Comparison of ENCODE assay signal across 27 mouse cellular contexts in genomic region chr11:117759267-117759666, GRCm38 (mm10). TPM values are rescaled to one million over a fixed set of nuclear protein-coding genes. Genes with fewer than 3 reads are reported as not detected.
DNase-seq lines count a peak whose midpoint lies in the region; ATAC-seq and TF ChIP-seq lines count a peak whose summit lies in the region.
"Had no signal": no experiment of that assay in that cellular context is flagged by ENCODE, and none has a peak within 500 bp of the region (broad histone marks: within the 10 kb centered on the region; RNA-seq: fewer than 3 reads in every experiment).

No protein-coding gene starts in this region.

- ATAC-seq in hindbrain, postnatal 0 days = peak; percentile 11; the same call in 1 of the 2 replicates
- ATAC-seq in hindbrain, embryonic 16.5 days = no peak
- ATAC-seq: forebrain, postnatal 0 days; inflammation-experienced regulatory T-cells, adult 6 months had no signal

- TF ChIP-seq CTCF in hindbrain, postnatal 0 days (IDR thresholded peaks at IDR 0.05; ENCODE audit: low read depth) = no peak
- no peak for TF ChIP-seq CTCF in E14TG2a.4 (conservative IDR thresholded peaks at IDR 0.05; ENCODE audit: low read length)
- TF ChIP-seq CTCF in cortical plate, adult 2 months (IDR thresholded peaks at IDR 0.05; ENCODE audit: extremely low read depth, insufficient read depth, low read length) = no peak

- peaks cover 69% of the 10 kb centered on the region for H3K36me3 ChIP-seq in hindbrain, postnatal 0 days (ENCODE audit: insufficient read depth, low read length)
- H3K36me3 ChIP-seq in hindbrain, embryonic 16.5 days (ENCODE audit: control insufficient read depth, insufficient read depth, low read length) = peaks cover 73% of the 10 kb centered on the region
- peaks cover 86% of the 10 kb centered on the region for H3K36me3 ChIP-seq in E14TG2a.4 (ENCODE audit: insufficient read depth, low read length)

- no peaks in the 10 kb centered on the region for H3K27me3 ChIP-seq in hindbrain, postnatal 0 days (ENCODE audit: insufficient read depth, low read length)
- no peaks in the 10 kb centered on the region for H3K27me3 ChIP-seq in hindbrain, embryonic 16.5 days (replicated peaks; ENCODE audit: control insufficient read depth, insufficient read depth, low read length)
- no peaks in the 10 kb centered on the region for H3K27me3 ChIP-seq in E14TG2a.4 (ENCODE audit: insufficient read depth, low read length)
- H3K27me3 ChIP-seq: CH12.LX; limb, embryonic 15.5 days; liver, embryonic 15.5 days had no signal

- intact Hi-C loops in heart, postnatal 25 days (cut with DNase I) = loop anchor here (5.0 kb wide), 1 partner anchor 42 kb away; no protein-coding TSS in a partner anchor

- peak; percentile 33 for DNase-seq in hindbrain, postnatal 0 days (ENCODE audit: low spot score)
- DNase-seq in cerebellum, adult 8-10 months = peak; percentile 47
- DNase-seq in frontal cortex, postnatal 10 days (ENCODE audit: low spot score in 2 of 2) = no peak
- DNase-seq in frontal cortex, adult 2 months (ENCODE audit: extremely low spot score in 1 of 2, low spot score in 1 of 2) = no peak
- no peak for DNase-seq in heart, postnatal 25 days (ENCODE audit: low spot score)
- DNase-seq: forebrain, postnatal 0 days; kidney, postnatal 4 days; right cerebral cortex, postnatal 14 days; thymus, postnatal 14 days had no signal

- H3K4me3 ChIP-seq in hindbrain, postnatal 0 days (ENCODE audit: low read length) = no peak overlapping the region
- H3K4me3 ChIP-seq in hindbrain, embryonic 16.5 days (ENCODE audit: low read length) = no peak overlapping the region
- H3K4me3 ChIP-seq in E14TG2a.4 (replicated peaks; ENCODE audit: low read length) = peak overlapping the region; percentile 39
- no peak overlapping the region for H3K4me3 ChIP-seq in cortical plate, adult 2 months (ENCODE audit: insufficient read depth, low read length)
- H3K4me3 ChIP-seq: forebrain, embryonic 10.5 days; limb, embryonic 15.5 days; liver, embryonic 15.5 days had no signal

- WGBS in hindbrain, postnatal 0 days = 85% methylated on average over 10 of the region's 10 CpGs
- WGBS in hindbrain, embryonic 16.5 days = 92% methylated on average over 10 of the region's 10 CpGs

- no peak overlapping the region for H3K27ac ChIP-seq in hindbrain, postnatal 0 days
- no peak overlapping the region for H3K27ac ChIP-seq in hindbrain, embryonic 16.5 days (ENCODE audit: low read depth, low read length)
- peak overlapping the region; percentile 12; the same call in 1 of the 2 replicates for H3K27ac ChIP-seq in cortical plate, adult 2 months (ENCODE audit: insufficient read depth, low read length)
- H3K27ac ChIP-seq: forebrain, embryonic 10.5 days; limb, embryonic 15.5 days; liver, embryonic 15.5 days; macrophage had no signal

- no peak overlapping the region for H3K9ac ChIP-seq in hindbrain, postnatal 0 days (replicated peaks; ENCODE audit: low read length)
- no peak overlapping the region for H3K9ac ChIP-seq in hindbrain, embryonic 16.5 days (ENCODE audit: low read depth, low read length)
- H3K9ac ChIP-seq: forebrain, postnatal 0 days; limb, embryonic 15.5 days; liver, embryonic 15.5 days had no signal

- H3K4me2 ChIP-seq in hindbrain, postnatal 0 days (ENCODE audit: low read depth, low read length) = no peak overlapping the region
- H3K4me2 ChIP-seq in hindbrain, embryonic 16.5 days (ENCODE audit: low read length) = no peak overlapping the region
- H3K4me2 ChIP-seq: limb, embryonic 15.5 days; liver, embryonic 15.5 days; midbrain, embryonic 11.5 days had no signal

- H3K9me3 ChIP-seq in hindbrain, postnatal 0 days (ENCODE audit: low read length) = no peaks in the 10 kb centered on the region
- no peaks in the 10 kb centered on the region for H3K9me3 ChIP-seq in hindbrain, embryonic 16.5 days (ENCODE audit: control insufficient read depth, low read length)
- no peaks in the 10 kb centered on the region for H3K9me3 ChIP-seq in E14TG2a.4 (ENCODE audit: low read length)
- H3K9me3 ChIP-seq: forebrain, embryonic 10.5 days; limb, embryonic 15.5 days; liver, embryonic 15.5 days had no signal

- no peak for TF ChIP-seq POLR2A in cortical plate, adult 2 months (IDR thresholded peaks at IDR 0.05; ENCODE audit: extremely low read depth, insufficient read depth, low read length)

- no peaks in the 10 kb centered on the region for H3K4me1 ChIP-seq in hindbrain, postnatal 0 days (ENCODE audit: insufficient read depth, low read length)
- H3K4me1 ChIP-seq in hindbrain, embryonic 16.5 days (ENCODE audit: control insufficient read depth, insufficient read depth, low read depth, low read length) = no peaks in the 10 kb centered on the region
- peaks cover 37% of the 10 kb centered on the region for H3K4me1 ChIP-seq in E14TG2a.4 (replicated peaks; ENCODE audit: low read depth, low read length)
- peaks cover 1% of the 10 kb centered on the region; the same call in 1 of the 2 replicates for H3K4me1 ChIP-seq in cortical plate, adult 2 months (ENCODE audit: control insufficient read depth, insufficient read depth, low read length)
- H3K4me1 ChIP-seq: forebrain, embryonic 10.5 days; limb, embryonic 15.5 days; liver, embryonic 15.5 days had no signal

RNA-seq across cellular contexts. Expression of gene Tmc8, which starts 22.6 kb away (rescaled TPM):
- total RNA-seq in hindbrain, postnatal 0 days (2014; rRNA removed) = 0.73 and 0.75 TPM in 2 replicates
- 0.44 and 0.86 TPM in 2 replicates for polyA plus RNA-seq in hindbrain, postnatal 0 days (2015; fragmentation: Nextera tagmentation; extraction: Ambion mirVana)
- 0.76 and 1.0 TPM in 2 replicates for polyA plus RNA-seq in hindbrain, embryonic 16.5 days (2015; fragmentation: Nextera tagmentation; extraction: Ambion mirVana)
- 0.54 and 0.79 TPM in 2 replicates for polyA plus RNA-seq in cortical plate, adult 2 months (2012; rRNA removed)
- polyA plus RNA-seq in frontal cortex, adult 2 months (2012; rRNA removed) = 0.42 and 0.50 TPM in 2 replicates
- total RNA-seq in heart, postnatal 25 days (2021) = 1 to 10 TPM; 2.9 to 3.4 TPM

RNA-seq across cellular contexts. Expression of gene Tmc6, which starts 22.7 kb away (rescaled TPM):
- total RNA-seq in hindbrain, postnatal 0 days (2014; rRNA removed) = 3.3 and 4.7 TPM in 2 replicates
- polyA plus RNA-seq in hindbrain, postnatal 0 days (2015; fragmentation: Nextera tagmentation; extraction: Ambion mirVana) = 3.2 and 4.9 TPM in 2 replicates
- 6.4 and 6.6 TPM in 2 replicates for polyA plus RNA-seq in hindbrain, embryonic 16.5 days (2015; fragmentation: Nextera tagmentation; extraction: Ambion mirVana)
- polyA plus RNA-seq in cortical plate, adult 2 months (2012; rRNA removed) = 9.1 and 9.7 TPM in 2 replicates
- 7.1 and 7.2 TPM in 2 replicates for polyA plus RNA-seq in frontal cortex, adult 2 months (2012; rRNA removed)
- total RNA-seq in heart, postnatal 25 days (2021) = 10 to 100 TPM; 14.4 to 18.8 TPM

RNA-seq across cellular contexts. Expression of gene 6030468B19Rik, which starts 38.2 kb away (rescaled TPM):
- total RNA-seq in hindbrain, postnatal 0 days (2014; rRNA removed) = not detected in 2 replicates
- not detected in 2 replicates for polyA plus RNA-seq in hindbrain, postnatal 0 days (2015; fragmentation: Nextera tagmentation; extraction: Ambion mirVana)
- polyA plus RNA-seq in hindbrain, embryonic 16.5 days (2015; fragmentation: Nextera tagmentation; extraction: Ambion mirVana) = not detected in 2 replicates
- polyA plus RNA-seq in cortical plate, adult 2 months (2012; rRNA removed) = 0.47 and 0.50 TPM in 2 replicates
- polyA plus RNA-seq in frontal cortex, adult 2 months (2012; rRNA removed) = 0.23 and 0.32 TPM in 2 replicates
- not detected for total RNA-seq in heart, postnatal 25 days (2021)
- total RNA-seq: adrenal gland, adult 18-20 months; forebrain, postnatal 0 days; gastrocnemius, postnatal 36 days; left cerebral cortex, postnatal 14 days; monocyte, adult 5-6 weeks had no signal
- polyA plus RNA-seq: forebrain, postnatal 0 days; heart, postnatal 0 days; hindbrain, embryonic 11.5 days; kidney, embryonic 14.5 days; macrophage; neural tube, embryonic 14.5 days had no signal

RNA-seq across cellular contexts. Expression of gene Gm20708, which starts 50.2 kb away (rescaled TPM):
- total RNA-seq in hindbrain, postnatal 0 days (2014; rRNA removed) = 2.6 TPM in 1 of 2 replicates, not detected in the other
- polyA plus RNA-seq in hindbrain, postnatal 0 days (2015; fragmentation: Nextera tagmentation; extraction: Ambion mirVana) = 0.67 and 1.4 TPM in 2 replicates
- 1.1 and 1.8 TPM in 2 replicates for polyA plus RNA-seq in hindbrain, embryonic 16.5 days (2015; fragmentation: Nextera tagmentation; extraction: Ambion mirVana)
- polyA plus RNA-seq in cortical plate, adult 2 months (2012; rRNA removed) = 0.86 and 1.1 TPM in 2 replicates
- polyA plus RNA-seq in frontal cortex, adult 2 months (2012; rRNA removed) = 0.61 and 1.3 TPM in 2 replicates
- total RNA-seq in heart, postnatal 25 days (2021) = 1 to 10 TPM in 1 of 2 experiments, under 1 TPM in 1; 0.36 to 1.2 TPM

RNA-seq across cellular contexts. Expression of gene Syngr2, which starts 50.2 kb away (rescaled TPM):
- 21.5 and 31.7 TPM in 2 replicates for total RNA-seq in hindbrain, postnatal 0 days (2014; rRNA removed)
- polyA plus RNA-seq in hindbrain, postnatal 0 days (2015; fragmentation: Nextera tagmentation; extraction: Ambion mirVana) = 17.2 and 18.8 TPM in 2 replicates
- polyA plus RNA-seq in hindbrain, embryonic 16.5 days (2015; fragmentation: Nextera tagmentation; extraction: Ambion mirVana) = 17.4 and 20.9 TPM in 2 replicates
- polyA plus RNA-seq in cortical plate, adult 2 months (2012; rRNA removed) = 10.6 and 13.5 TPM in 2 replicates
- 11.0 and 11.9 TPM in 2 replicates for polyA plus RNA-seq in frontal cortex, adult 2 months (2012; rRNA removed)
- 100 to 1,000 TPM; 109 to 113 TPM for total RNA-seq in heart, postnatal 25 days (2021)

Comparison
In these comparisons a context has a peak if more than half of its experiments do, and no peak if none do; other contexts are left out.
1. DNase-seq: peak in hindbrain, postnatal 0 days (single experiment) and cerebellum, adult 8-10 months (single experiment); none in frontal cortex, postnatal 10 days (0 of 2), frontal cortex, adult 2 months (0 of 2) and heart, postnatal 25 days (single experiment).